Mouse (Mus musculus): ENCODE measurements at regions not wholly inside any gene's neighbourhood (a gene's known extent, or its start where the extent isn't known, plus 50 kb on each side); places are given as distances from the start of the nearest gene placed in this dataset.
"Not testable (repeated sequence)": the region's sequence is repeated elsewhere in the genome, so short reads cannot be mapped to it uniquely, and the experiment has no call there.

GRCm38 (mm10) chr12:115121899-115122298 lies 925.6 kb upstream of the Zfp386 start:
- DNase-seq (ENCODE audit: low spot score) = no peak

- not testable (repeated sequence) for DNase-seq (ENCODE audit: low spot score)
These were observed 914.6 kb upstream of the Zfp386 start for GRCm38 (mm10) chr12:115132930-115133329.

GRCm38 (mm10) chr12:115145407-115145806 lies 902.1 kb upstream of the Zfp386 start:
- DNase-seq (ENCODE audit: low spot score) = not testable (repeated sequence)

- DNase-seq (ENCODE audit: low spot score) = not testable (repeated sequence)
These were observed 901.1 kb upstream of the Zfp386 start for GRCm38 (mm10) chr12:115146471-115146870.

GRCm38 (mm10) chr12:115151967-115152366 lies 895.6 kb upstream of the Zfp386 start:
- not testable (repeated sequence) for DNase-seq (ENCODE audit: low spot score)

- DNase-seq (ENCODE audit: low spot score) = not testable (repeated sequence)
These were observed 889.3 kb upstream of the Zfp386 start for GRCm38 (mm10) chr12:115158231-115158630.

- DNase-seq (ENCODE audit: low spot score) = not testable (repeated sequence)
These were observed 888.7 kb upstream of the Zfp386 start for GRCm38 (mm10) chr12:115158717-115159232.

GRCm38 (mm10) chr12:115165499-115165898 lies 882.0 kb upstream of the Zfp386 start:
- not testable (repeated sequence) for DNase-seq (ENCODE audit: low spot score)

GRCm38 (mm10) chr12:115166006-115166405 lies 881.5 kb upstream of the Zfp386 start:
- not testable (repeated sequence) for DNase-seq (ENCODE audit: low spot score)

- DNase-seq (ENCODE audit: low spot score) = no peak
These were observed 853.9 kb upstream of the Zfp386 start for GRCm38 (mm10) chr12:115193482-115194103.

GRCm38 (mm10) chr12:115197322-115198117 lies 850.0 kb upstream of the Zfp386 start:
- no peak for DNase-seq (ENCODE audit: low spot score)

- DNase-seq (ENCODE audit: low spot score) = not testable (repeated sequence)
These were observed 839.6 kb upstream of the Zfp386 start for GRCm38 (mm10) chr12:115207833-115208448.

GRCm38 (mm10) chr12:115222671-115223070 lies 824.9 kb upstream of the Zfp386 start:
- DNase-seq (ENCODE audit: low spot score) = no peak

GRCm38 (mm10) chr12:115229965-115230364 lies 817.6 kb upstream of the Zfp386 start:
- no peak for DNase-seq (ENCODE audit: low spot score)

- DNase-seq (ENCODE audit: low spot score) = not testable (repeated sequence)
These were observed 804.9 kb upstream of the Zfp386 start for GRCm38 (mm10) chr12:115242661-115243060.

GRCm38 (mm10) chr12:115247298-115247697 lies 800.2 kb upstream of the Zfp386 start:
- not testable (repeated sequence) for DNase-seq (ENCODE audit: low spot score)

GRCm38 (mm10) chr12:115257802-115258201 lies 789.7 kb upstream of the Zfp386 start:
- DNase-seq (ENCODE audit: low spot score) = no peak

- no peak for DNase-seq (ENCODE audit: low spot score)
These were observed 788.8 kb upstream of the Zfp386 start for GRCm38 (mm10) chr12:115258744-115259143.

GRCm38 (mm10) chr12:115262431-115262830 lies 785.1 kb upstream of the Zfp386 start:
- not testable (repeated sequence) for DNase-seq (ENCODE audit: low spot score)

- not testable (repeated sequence) for DNase-seq (ENCODE audit: low spot score)
These were observed 770.8 kb upstream of the Zfp386 start for GRCm38 (mm10) chr12:115276749-115277148.

GRCm38 (mm10) chr12:115293772-115294171 lies 753.8 kb upstream of the Zfp386 start:
- not testable (repeated sequence) for DNase-seq (ENCODE audit: low spot score)

GRCm38 (mm10) chr12:115298041-115298440 lies 749.5 kb upstream of the Zfp386 start:
- not testable (repeated sequence) for DNase-seq (ENCODE audit: low spot score)
